Mouse (Mus musculus) cerebellum, postnatal 10 days (tissue): ENCODE measurements at regions not wholly inside any gene's neighbourhood (a gene's known extent, or its start where the extent isn't known, plus 50 kb on each side); places are given as distances from the start of the nearest gene placed in this dataset.

Source experiments
- DNase-seq, 2 experiments: peaks; one replicate each; pipeline ENCODE4 v3.0.0; 2021; ENCODE audit warnings: mixed read lengths in 2 of 2

DNA sequence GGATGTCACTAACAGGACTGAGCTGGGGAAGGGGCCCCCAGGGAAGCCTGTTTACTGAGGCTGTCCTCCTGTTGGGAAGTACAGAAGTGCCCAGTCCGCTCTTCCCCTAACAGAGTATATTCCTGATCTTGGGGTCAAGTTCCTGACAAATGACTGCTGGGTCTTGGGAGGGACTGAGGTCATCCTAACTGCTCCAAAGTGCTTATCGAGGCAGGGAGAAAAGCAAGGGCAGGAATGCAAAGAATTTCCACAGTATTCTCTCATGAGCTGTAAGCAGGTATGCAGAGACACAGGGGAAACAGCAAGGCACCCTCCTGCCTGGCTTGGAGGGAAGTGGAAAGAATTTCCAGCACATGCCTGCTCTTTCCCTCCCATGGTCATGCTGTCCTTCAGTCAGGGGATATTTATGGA lies 107.9 kb downstream of the Oma1 start:
- DNase-seq: no peak

DNA sequence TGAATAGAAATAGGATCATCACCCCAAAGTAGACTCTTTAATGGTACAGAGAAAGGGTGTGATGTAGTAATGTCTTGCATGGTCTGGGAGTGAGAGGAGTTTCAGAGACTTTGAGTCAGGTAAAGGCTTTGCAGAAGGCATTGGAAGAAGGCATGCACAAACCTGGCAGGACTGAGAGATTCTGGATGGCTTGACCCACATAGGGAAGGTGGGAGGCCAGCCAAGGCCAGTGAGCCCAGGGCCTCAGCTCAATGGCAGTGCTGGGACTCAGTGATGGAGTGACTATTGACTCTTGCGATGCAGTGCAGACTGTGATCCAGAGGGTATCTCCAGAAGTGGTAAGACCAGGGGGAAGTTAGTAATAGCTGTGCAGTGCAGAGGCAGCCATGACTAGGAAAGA lies 127.8 kb downstream of the Oma1 start:
- peak; percentile 39 to 49 for DNase-seq

GRCm38 (mm10) chr4:103441955-103442354 lies 128.3 kb downstream of the Oma1 start:
- DNase-seq: no peak

GRCm38 (mm10) chr4:103449276-103449675 lies 135.7 kb downstream of the Oma1 start:
- no peak for DNase-seq

GRCm38 (mm10) chr4:103450121-103450520 lies 136.5 kb downstream of the Oma1 start:
- DNase-seq: no peak

GRCm38 (mm10) chr4:103455458-103455857 lies 141.8 kb downstream of the Oma1 start:
- DNase-seq: peak; percentile 10 to 13

DNA sequence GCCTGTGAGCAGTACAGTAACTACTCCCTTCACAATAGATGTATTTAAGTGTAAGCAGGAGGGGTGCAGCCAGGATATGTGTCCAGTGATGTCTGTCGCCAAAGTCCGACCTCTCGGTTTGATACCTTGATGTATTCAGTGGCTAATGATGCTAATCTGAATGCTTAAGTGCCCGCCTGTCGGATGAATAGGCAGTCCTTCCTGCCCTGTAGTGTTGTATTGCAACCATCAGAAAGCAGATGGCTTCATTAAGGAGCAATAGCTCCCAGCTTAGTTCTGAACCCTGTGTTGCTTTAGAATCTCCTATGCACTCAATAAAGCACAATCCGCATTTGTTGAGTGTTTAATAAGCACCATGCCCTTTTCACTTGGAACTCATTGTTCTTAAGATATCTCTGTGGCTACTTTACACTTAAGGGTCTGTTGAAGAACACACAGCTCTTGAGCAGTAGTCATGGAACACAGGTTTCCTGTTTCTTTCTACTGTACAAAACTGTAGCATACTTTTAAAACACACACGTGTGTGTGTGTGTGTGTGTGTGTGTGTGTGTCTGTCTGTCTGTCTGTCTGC lies 152.5 kb downstream of the Oma1 start:
- no peak for DNase-seq

- no peak for DNase-seq
Observed at GRCm38 (mm10) chr4:103475596-103475995, 143.6 kb upstream of the Dab1 start.

- DNase-seq: no peak
Observed at GRCm38 (mm10) chr4:103486140-103486965, 132.8 kb upstream of the Dab1 start.

DNA sequence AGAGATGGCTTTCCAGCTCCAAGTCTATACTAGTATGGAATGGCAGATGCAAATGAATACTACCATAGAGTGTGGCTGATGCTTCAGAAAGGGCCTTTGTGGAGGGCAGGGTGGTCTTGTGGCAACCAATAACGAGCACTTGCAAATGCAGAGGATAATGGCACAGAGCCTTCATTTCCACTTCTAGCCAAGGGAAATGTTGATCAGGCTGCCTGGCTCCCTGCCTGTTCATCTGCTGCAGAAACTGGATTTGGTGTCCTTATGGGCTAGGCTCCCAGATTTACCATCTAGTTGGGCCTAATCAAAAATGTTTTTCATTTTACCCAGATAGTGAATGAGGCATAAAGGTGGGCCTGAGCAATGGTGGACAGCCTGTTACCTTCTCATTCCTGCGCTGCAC lies 110.7 kb upstream of the Dab1 start:
- peak; percentile 78 to 84 for DNase-seq

GRCm38 (mm10) chr4:103512901-103513300 lies 106.3 kb upstream of the Dab1 start:
- DNase-seq: peak; percentile 55 to 61

GRCm38 (mm10) chr4:103521870-103522609 lies 97.1 kb upstream of the Dab1 start:
- DNase-seq: peak in 1 of 2 experiments; percentile 11

DNA sequence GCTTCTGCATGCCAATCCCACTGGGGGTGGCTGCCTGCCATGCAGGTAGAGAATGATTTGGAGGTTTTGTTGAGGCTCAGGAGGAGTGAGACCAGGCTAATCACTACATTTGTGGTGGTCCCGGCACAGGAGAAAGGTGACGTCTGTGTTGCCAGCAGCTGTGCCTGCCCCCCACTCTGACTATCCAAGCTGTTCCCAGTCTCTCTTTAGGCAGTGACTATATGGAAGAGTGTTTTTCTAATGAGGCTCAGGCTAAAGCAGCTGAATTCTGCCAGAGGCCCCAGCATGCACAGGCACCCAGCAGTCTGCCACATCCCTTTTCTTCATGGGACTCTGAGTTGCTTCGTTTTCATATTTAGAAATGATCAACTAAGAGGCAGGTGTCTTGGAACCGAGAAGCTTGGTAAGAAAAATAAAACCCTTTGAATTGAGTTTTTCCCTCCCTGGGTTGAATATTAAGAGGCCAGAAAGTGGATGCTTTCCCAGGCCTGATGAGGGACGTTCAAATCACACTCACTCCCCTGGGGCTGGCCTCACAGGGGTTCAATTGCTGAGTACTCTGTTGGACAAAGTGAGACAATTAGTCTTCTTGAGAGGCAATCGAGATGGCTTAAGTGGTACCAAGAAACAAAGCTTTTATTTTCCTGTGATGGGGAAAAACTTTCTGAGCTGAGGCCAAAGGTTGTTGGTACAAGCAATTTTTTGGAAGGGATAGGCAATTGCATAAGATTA lies 82.5 kb upstream of the Dab1 start:
- no peak for DNase-seq

DNA sequence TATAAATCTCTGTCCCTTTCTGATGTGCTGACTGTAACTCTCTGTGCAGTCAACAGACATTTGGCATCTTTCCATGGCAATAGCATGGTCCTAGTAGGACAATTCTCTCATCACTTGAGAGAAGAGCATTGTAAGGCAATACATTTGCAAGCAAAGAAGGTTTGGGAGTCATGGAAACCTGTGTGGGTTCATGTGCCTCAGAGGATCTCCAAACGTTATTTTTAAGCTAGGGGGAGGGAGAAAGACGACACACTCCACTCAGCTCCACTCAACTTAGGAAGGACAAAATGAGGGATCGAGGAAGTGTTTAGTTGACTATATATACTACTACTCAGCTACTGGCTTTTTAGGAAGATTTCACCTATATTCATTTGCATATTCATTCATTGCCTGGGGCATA lies 78.2 kb upstream of the Dab1 start:
- DNase-seq: no peak

DNA sequence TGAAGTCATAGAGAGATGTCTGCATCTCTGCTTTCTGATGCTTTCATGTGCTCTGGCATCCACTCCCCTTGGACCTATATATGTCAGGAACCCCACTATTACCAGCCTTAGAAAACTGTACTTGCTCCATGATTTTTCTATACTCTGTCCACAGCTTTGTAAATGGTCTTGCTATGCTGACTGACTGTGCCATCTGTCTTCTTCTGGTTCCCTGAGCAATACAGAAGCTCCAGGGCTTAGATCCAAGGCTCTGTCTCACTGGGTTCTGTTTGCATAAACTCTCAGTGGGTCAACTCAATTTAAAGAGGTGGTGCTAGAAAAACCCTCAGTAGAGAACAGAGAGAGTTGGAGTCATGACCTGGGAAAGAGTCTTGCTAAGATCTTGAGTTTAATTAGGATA lies 71.9 kb upstream of the Dab1 start:
- peak; percentile 76 to 80 for DNase-seq

DNA sequence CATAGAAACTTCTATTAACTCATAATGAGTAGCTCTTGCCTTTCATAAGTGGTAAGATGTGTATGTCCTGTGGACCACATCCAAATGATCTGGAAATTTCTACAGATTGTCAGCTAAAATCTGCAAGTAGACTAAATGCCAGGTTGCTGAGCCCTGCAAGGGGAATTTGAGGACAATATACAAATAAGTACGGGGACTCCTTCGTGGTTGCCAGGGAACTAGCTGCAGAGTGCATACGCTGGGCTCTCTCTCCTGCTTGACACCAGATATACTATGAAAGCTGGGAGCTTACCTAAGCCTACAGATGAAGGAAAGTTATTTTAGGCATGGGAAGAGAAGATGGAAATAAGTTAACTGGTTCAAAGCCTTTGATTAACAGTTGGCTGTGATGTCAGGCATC lies 66.7 kb upstream of the Dab1 start:
- no peak for DNase-seq

- DNase-seq: peak in 1 of 2 experiments; percentile 47
Observed at GRCm38 (mm10) chr4:103553188-103553587, 66.0 kb upstream of the Dab1 start.

DNA sequence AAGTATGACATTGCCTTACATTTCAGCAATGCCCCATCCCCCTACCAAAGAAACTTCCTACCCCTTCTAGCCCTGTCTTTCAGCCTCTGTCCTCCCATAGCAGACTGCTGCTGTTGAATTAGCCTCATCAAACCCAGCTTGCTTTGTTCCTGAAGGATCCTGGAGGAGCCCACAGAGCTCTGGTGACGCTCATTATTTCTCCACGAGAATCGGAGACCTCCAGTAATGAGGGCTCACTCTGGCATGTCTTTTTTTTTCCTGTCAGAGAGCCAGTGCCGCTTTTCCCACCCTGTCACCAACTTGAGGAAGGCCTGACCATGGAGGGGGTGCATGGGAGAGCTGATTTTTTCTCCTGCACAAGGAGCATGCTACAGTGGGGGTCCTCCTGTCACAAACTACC lies 64.6 kb upstream of the Dab1 start:
- no peak for DNase-seq
